Mouse (Mus musculus) megakaryocyte, embryonic 14.5 days (primary cell): ENCODE results near the gene Rnf213. TPM values are rescaled to one million over a fixed set of nuclear protein-coding genes. Genes with fewer than 3 reads are reported as not detected.

Experiments
- H3K27me3 ChIP-seq: replicated peaks from 2 replicates; pipeline ENCODE3; 2012; ENCODE audit warnings: inconsistent platforms
- H3K36me3 ChIP-seq: replicated peaks from 2 replicates; pipeline ENCODE3; 2012; ENCODE audit warnings: low read length, inconsistent platforms, mixed read lengths
- H3K4me1 ChIP-seq: 2 replicates; pipeline ENCODE4 v1.6.1; 2012; ENCODE audit warnings: inconsistent platforms
- H3K4me3 ChIP-seq: replicated peaks from 2 replicates; pipeline ENCODE3; 2012; ENCODE audit warnings: moderate library complexity, mild to moderate bottlenecking, inconsistent platforms
- H3K9me3 ChIP-seq: 2 replicates; pipeline ENCODE4 v1.6.1; 2012; ENCODE audit warnings: inconsistent platforms
- FLI1 ChIP-seq: IDR thresholded peaks from 2 replicates; pipeline ENCODE4 v1.6.1; 2012; ENCODE audit warnings: low read length, inconsistent platforms, mixed read lengths
- GATA1 ChIP-seq: IDR thresholded peaks from 3 replicates; pipeline ENCODE4 v1.6.1; 2012; ENCODE audit warnings: mixed read lengths, low read length, inconsistent platforms, borderline replicate concordance
- polyA plus RNA-seq: library from polyadenylated mRNA; stranded (reverse); fragments of >175 nt; gene quantifications from 2 replicates; pipeline ENCODE4 v1.2.3, GENCODE M21; 2012; ENCODE audit warnings: low replicate concordance; ENCODE audit not compliant: insufficient read depth

Rnf213 gene
- polyA plus RNA-seq, 1 experiment, result 1.2 TPM

- no peak for TF ChIP-seq FLI1
- TF ChIP-seq GATA1, result no peak
- Histone ChIP-seq H3K27me3 (peaks cover 4% of the 10 kb centered on the region), H3K4me1 (peaks cover 14% of the 10 kb centered on the region), H3K9me3 (no peaks in the 10 kb centered on the region), H3K36me3 (peaks cover 92% of the 10 kb centered on the region), H3K4me3 (no peak overlapping the region)
These were observed 39.8 kb downstream of the Rnf213 start for GRCm38 (mm10) chr11:119432706-119433105.

GRCm38 (mm10) chr11:119434316-119434715, 41.4 kb downstream of the Rnf213 start:
- Histone ChIP-seq H3K4me1 (no peaks in the 10 kb centered on the region), H3K36me3 (peaks cover 97% of the 10 kb centered on the region), H3K9me3 (no peaks in the 10 kb centered on the region), H3K4me3 (no peak overlapping the region), H3K27me3 (peaks cover 4% of the 10 kb centered on the region)
- no peak for TF ChIP-seq GATA1
- no peak for TF ChIP-seq FLI1

GRCm38 (mm10) chr11:119435880-119436872, 43.3 kb downstream of the Rnf213 start:
- no peak for TF ChIP-seq GATA1
- no peak for TF ChIP-seq FLI1
- Histone ChIP-seq H3K4me1 (no peaks in the 10 kb centered on the region), H3K36me3 (peaks cover 97% of the 10 kb centered on the region), H3K9me3 (no peaks in the 10 kb centered on the region), H3K4me3 (no peak overlapping the region), H3K27me3 (peaks cover 4% of the 10 kb centered on the region)

- Histone ChIP-seq H3K36me3 (peaks cover 98% of the 10 kb centered on the region), H3K9me3 (no peaks in the 10 kb centered on the region), H3K4me1 (no peaks in the 10 kb centered on the region), H3K4me3 (no peak overlapping the region), H3K27me3 (peaks cover 3% of the 10 kb centered on the region)
- TF ChIP-seq GATA1 (no peak), FLI1 (no peak)
These were observed 45.9 kb downstream of the Rnf213 start for GRCm38 (mm10) chr11:119438776-119439175.

- Histone ChIP-seq H3K27me3 (peaks cover 3% of the 10 kb centered on the region), H3K9me3 (no peaks in the 10 kb centered on the region), H3K36me3 (peaks cover 99% of the 10 kb centered on the region), H3K4me3 (no peak overlapping the region), H3K4me1 (no peaks in the 10 kb centered on the region)
- no peak for TF ChIP-seq FLI1
- TF ChIP-seq GATA1, result no peak
These were observed 49.3 kb downstream of the Rnf213 start for GRCm38 (mm10) chr11:119442199-119442598.

GRCm38 (mm10) chr11:119443442-119443841, 50.5 kb downstream of the Rnf213 start:
- no peak for TF ChIP-seq FLI1
- TF ChIP-seq GATA1, result no peak
- H3K27me3 ChIP-seq, result peaks cover 3% of the 10 kb centered on the region
- H3K4me1 ChIP-seq, result no peaks in the 10 kb centered on the region
- H3K4me3 ChIP-seq, result no peak overlapping the region
- no peaks in the 10 kb centered on the region for H3K9me3 ChIP-seq
- peaks cover 97% of the 10 kb centered on the region for H3K36me3 ChIP-seq

- Histone ChIP-seq H3K27me3 (no peaks in the 10 kb centered on the region), H3K36me3 (peaks cover 90% of the 10 kb centered on the region), H3K9me3 (no peaks in the 10 kb centered on the region), H3K4me3 (no peak overlapping the region), H3K4me1 (no peaks in the 10 kb centered on the region; the same call in 1 of the 2 replicates)
- TF ChIP-seq FLI1, result no peak
- no peak for TF ChIP-seq GATA1
These were observed 63.2 kb downstream of the Rnf213 start for GRCm38 (mm10) chr11:119456097-119456496.

- Histone ChIP-seq H3K4me3 (no peak overlapping the region), H3K4me1 (no peaks in the 10 kb centered on the region), H3K27me3 (no peaks in the 10 kb centered on the region), H3K36me3 (peaks cover 97% of the 10 kb centered on the region), H3K9me3 (no peaks in the 10 kb centered on the region)
- TF ChIP-seq GATA1 (no peak), FLI1 (no peak)
These were observed 85.0 kb downstream of the Rnf213 start for GRCm38 (mm10) chr11:119477876-119478275.

GRCm38 (mm10) chr11:119490861-119491689, 98.2 kb downstream of the Rnf213 start, which contains the start of gene Endov:
Endov (plus strand) TSS chr11:119491347.
- Histone ChIP-seq H3K9me3 (no peaks in the 10 kb centered on the region), H3K36me3 (peaks cover 45% of the 10 kb centered on the region), H3K27me3 (no peaks in the 10 kb centered on the region), H3K4me3 (peak within 1 kb of the TSS; percentile 97), H3K4me1 (peaks cover 71% of the 10 kb centered on the region)
- no peak for TF ChIP-seq GATA1
- TF ChIP-seq FLI1, result peak; percentile 75
